Mouse (Mus musculus) midbrain, embryonic 11.5 days (tissue): Measurements from ENCODE around the gene Plch1. TPM values are rescaled to one million over a fixed set of nuclear protein-coding genes. Genes with fewer than 3 reads are reported as not detected.

ENCODE experiments used
- ATAC-seq: fragments of 200-750 bp; cut with Nextera tagmentation; 2 replicates; pipeline ENCODE4 v1.8.0; 2017; ENCODE audit warnings: moderate TSS enrichment, moderate library complexity; ENCODE audit not compliant: low FRiP score
- DNase-seq: peaks from one replicate; pipeline ENCODE4 v3.0.0; 2015; ENCODE audit warnings: low spot score; ENCODE audit errors: missing footprints
- H3K27ac ChIP-seq: fragments of 300-500 bp; sonication (generic); 2 replicates; pipeline ENCODE4 v1.5.1; 2014; ENCODE audit warnings: low read depth, low read length
- H3K27me3 ChIP-seq: fragments of 300-500 bp; sonication (generic); 2 replicates; pipeline ENCODE4 v1.6.1; 2014; ENCODE audit warnings: mild to moderate bottlenecking, low read length, moderate library complexity, mixed read lengths; ENCODE audit not compliant: control insufficient read depth, insufficient read depth
- H3K36me3 ChIP-seq: fragments of 300-500 bp; sonication (generic); 2 replicates; pipeline ENCODE4 v1.6.1; 2014; ENCODE audit warnings: mild to moderate bottlenecking, low read length, moderate library complexity, mixed read lengths; ENCODE audit not compliant: control insufficient read depth, insufficient read depth
- H3K4me1 ChIP-seq: fragments of 300-500 bp; sonication (generic); 2 replicates; pipeline ENCODE4 v1.6.1; 2014; ENCODE audit warnings: low read length; ENCODE audit not compliant: control insufficient read depth, insufficient read depth
- H3K4me2 ChIP-seq: fragments of 300-500 bp; sonication (generic); 2 replicates; pipeline ENCODE4 v1.6.1; 2014; ENCODE audit warnings: mild to moderate bottlenecking, moderate library complexity
- H3K4me3 ChIP-seq: fragments of 300-500 bp; sonication (generic); 2 replicates; pipeline ENCODE4 v1.5.1; 2014; ENCODE audit warnings: low read depth, low read length
- H3K9ac ChIP-seq: fragments of 300-500 bp; sonication (generic); 2 replicates; pipeline ENCODE4 v1.6.1; 2014; ENCODE audit warnings: low read length
- H3K9me3 ChIP-seq: fragments of 300-500 bp; sonication (generic); 2 replicates; pipeline ENCODE4 v1.6.1; 2016; ENCODE audit warnings: low read length; ENCODE audit not compliant: control insufficient read depth
- WGBS: fragments of 180-500 bp; shearing (Covaris S2); extraction: QIAGEN DNeasy Blood & Tissue Kit; methylation state at CpG from one replicate; pipeline ENCODE4 v1.1.7; 2014; 5-methylcytosine and 5-hydroxymethylcytosine counted together
- polyA plus RNA-seq: library from polyadenylated mRNA; unstranded; fragments of >200 nt; fragmentation: Nextera tagmentation; extraction: Ambion mirVana; gene quantifications from 2 replicates; pipeline ENCODE4 v1.2.1, GENCODE M21; 2014

The Plch1 gene
- polyA plus RNA-seq, 1 experiment from 2014 or later: 38.7 TPM

DNA sequence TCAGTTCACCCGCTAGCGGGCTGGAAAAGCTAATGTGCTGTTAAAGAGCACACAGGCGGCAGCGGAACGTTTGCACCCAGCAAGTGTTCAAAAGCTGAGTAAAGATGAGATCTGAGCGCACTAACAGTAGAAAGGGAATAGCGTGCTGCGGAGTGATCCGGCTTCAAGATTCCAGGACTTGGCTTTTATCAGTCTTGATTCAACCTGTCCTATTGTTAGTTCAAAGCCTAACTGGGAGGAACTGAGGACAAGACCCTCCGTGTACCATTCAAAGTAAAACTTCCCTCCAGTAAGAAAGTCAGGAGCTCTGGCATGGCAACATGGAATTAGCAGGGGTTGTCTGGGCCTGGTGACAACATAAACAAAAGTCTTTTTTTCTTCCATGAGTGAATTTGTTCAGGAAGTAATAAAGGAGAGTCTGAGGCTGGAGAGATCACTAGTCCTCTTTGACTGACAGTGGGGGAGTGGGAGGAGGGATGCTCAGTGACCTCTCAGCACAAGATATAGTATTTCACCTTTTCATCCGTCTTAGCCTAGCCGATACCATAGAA, 824 bp upstream of the Plch1 start:
- WGBS: 2% methylated on average over 12 of the region's 12 CpGs
- DNase-seq: peak; percentile 94
- peaks cover 28% of the 10 kb centered on the region for H3K4me1 ChIP-seq
- peak overlapping the region; percentile 77 for H3K4me2 ChIP-seq
- H3K9me3 ChIP-seq: no peaks in the 10 kb centered on the region
- peak overlapping the region; percentile 44 for H3K9ac ChIP-seq
- no peaks in the 10 kb centered on the region for H3K27me3 ChIP-seq
- no peaks in the 10 kb centered on the region for H3K36me3 ChIP-seq
- peak; percentile 57 for ATAC-seq
- peak overlapping the region; percentile 95 for H3K27ac ChIP-seq
- H3K4me3 ChIP-seq: peak overlapping the region; percentile 81

- H3K27me3 ChIP-seq: no peaks in the 10 kb centered on the region
- H3K4me2 ChIP-seq: peak overlapping the region; percentile 77
- DNase-seq (peak; percentile 99), ATAC-seq (peak; percentile 83)
- H3K4me3 ChIP-seq: peak overlapping the region; percentile 81
- peak overlapping the region; percentile 95 for H3K27ac ChIP-seq
- H3K9ac ChIP-seq: peak overlapping the region; percentile 94
- no peaks in the 10 kb centered on the region for H3K9me3 ChIP-seq
- H3K4me1 ChIP-seq: peaks cover 28% of the 10 kb centered on the region
- under 1% methylated on average over 41 of the region's 41 CpGs for WGBS
- H3K36me3 ChIP-seq: no peaks in the 10 kb centered on the region
Observed at GRCm38 (mm10) chr3:63898581-63899308, 527 bp downstream of the Plch1 start.

GRCm38 (mm10) chr3:63897177-63897576, 2.1 kb downstream of the Plch1 start:
- Histone ChIP-seq H3K4me3 (peak overlapping the region; percentile 81; the same call in 1 of the 2 replicates), H3K27me3 (no peaks in the 10 kb centered on the region), H3K4me1 (peaks cover 28% of the 10 kb centered on the region), H3K27ac (0 out of 2 replicates have a peak overlapping the region, but pooled peaks have one; percentile 12), H3K36me3 (no peaks in the 10 kb centered on the region), H3K9ac (peak overlapping the region; percentile 31; the same call in 1 of the 2 replicates), H3K9me3 (no peaks in the 10 kb centered on the region), H3K4me2 (peak overlapping the region; percentile 77)
- ATAC-seq (no peak), DNase-seq (peak; percentile 87)
- 7% methylated on average over 1 of the region's 1 CpGs for WGBS

DNA sequence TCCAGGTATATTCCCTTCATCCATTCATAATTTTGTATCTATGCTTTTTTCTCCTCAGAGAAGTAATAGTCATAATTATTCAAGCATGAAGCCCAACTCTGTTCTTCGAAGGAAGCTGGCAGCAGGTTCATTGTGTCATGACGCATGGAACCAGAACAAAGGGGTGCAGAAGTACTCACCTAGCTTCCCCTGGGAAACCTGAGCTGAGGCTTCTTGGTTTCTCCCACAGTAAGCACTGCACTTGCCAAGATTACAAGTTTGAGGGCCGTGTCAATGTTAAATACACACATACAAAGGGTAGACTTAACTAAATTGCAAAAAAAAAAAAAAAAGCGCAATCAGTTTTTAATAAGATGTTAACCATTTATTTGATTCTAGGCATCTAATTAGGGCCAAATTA, 3.0 kb downstream of the Plch1 start:
- Histone ChIP-seq H3K9ac (no peak overlapping the region), H3K36me3 (no peaks in the 10 kb centered on the region), H3K27ac (0 out of 2 replicates have a peak overlapping the region, but pooled peaks have one; percentile 7), H3K27me3 (no peaks in the 10 kb centered on the region), H3K4me2 (peak overlapping the region; percentile 77), H3K9me3 (no peaks in the 10 kb centered on the region), H3K4me3 (no peak overlapping the region; the same call in 1 of the 2 replicates), H3K4me1 (peaks cover 22% of the 10 kb centered on the region)
- DNase-seq (peak; percentile 83), ATAC-seq (no peak)
- WGBS: 52% methylated on average over 4 of the region's 4 CpGs

DNA sequence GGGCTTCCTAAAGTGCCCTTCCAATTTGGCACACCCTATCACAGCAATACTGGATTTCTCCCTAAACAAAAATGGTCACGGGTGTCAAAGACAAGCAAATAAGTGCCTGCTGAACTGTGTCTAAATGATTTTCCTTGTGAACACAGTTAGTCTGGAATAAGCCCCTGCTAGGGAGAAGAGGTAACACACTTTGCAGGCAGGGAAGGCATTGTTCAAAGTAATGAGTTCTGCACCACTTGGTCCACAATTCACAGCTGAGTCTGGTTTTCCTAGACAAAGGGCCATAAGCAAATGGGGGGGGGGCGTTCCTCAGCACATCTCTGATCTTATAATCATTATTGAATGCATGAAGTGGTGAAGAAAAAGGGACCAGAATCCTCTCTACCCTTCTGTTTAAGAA, 3.5 kb downstream of the Plch1 start:
- ATAC-seq (no peak; the same call in 1 of the 2 replicates), DNase-seq (peak; percentile 82)
- peaks cover 19% of the 10 kb centered on the region for H3K4me1 ChIP-seq
- peak overlapping the region; percentile 77 for H3K4me2 ChIP-seq
- no peaks in the 10 kb centered on the region for H3K27me3 ChIP-seq
- H3K4me3 ChIP-seq: no peak overlapping the region
- no peaks in the 10 kb centered on the region for H3K9me3 ChIP-seq
- no peak overlapping the region for H3K27ac ChIP-seq
- WGBS: 13% methylated on average over 2 of the region's 2 CpGs
- no peak overlapping the region for H3K9ac ChIP-seq
- no peaks in the 10 kb centered on the region for H3K36me3 ChIP-seq

DNA sequence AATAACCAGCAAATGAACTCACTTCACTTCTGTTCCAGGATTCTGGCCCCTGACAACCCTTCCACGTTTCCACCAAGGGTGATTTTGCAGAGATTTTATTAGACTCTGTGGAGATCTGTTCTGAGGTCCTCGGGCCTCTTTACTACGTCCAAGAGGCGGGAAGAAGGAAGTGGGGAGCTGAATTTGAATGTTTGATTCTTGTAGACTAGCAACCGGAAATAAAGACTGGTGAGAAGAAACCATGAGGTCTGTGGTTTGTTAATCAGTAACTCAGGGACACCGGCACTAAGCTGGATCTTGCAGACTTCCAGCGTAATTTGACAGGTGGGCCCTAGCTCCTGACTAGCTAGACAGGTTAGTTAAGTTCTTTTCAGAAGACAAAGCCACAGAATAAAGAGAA, 5.6 kb downstream of the Plch1 start:
- ATAC-seq (no peak), DNase-seq (peak; percentile 80)
- Histone ChIP-seq H3K9me3 (no peaks in the 10 kb centered on the region), H3K4me1 (peaks cover 17% of the 10 kb centered on the region), H3K27ac (no peak overlapping the region), H3K36me3 (no peaks in the 10 kb centered on the region), H3K4me2 (no peak overlapping the region), H3K9ac (no peak overlapping the region), H3K4me3 (no peak overlapping the region), H3K27me3 (no peaks in the 10 kb centered on the region)
- 68% methylated on average over 7 of the region's 7 CpGs for WGBS

DNA sequence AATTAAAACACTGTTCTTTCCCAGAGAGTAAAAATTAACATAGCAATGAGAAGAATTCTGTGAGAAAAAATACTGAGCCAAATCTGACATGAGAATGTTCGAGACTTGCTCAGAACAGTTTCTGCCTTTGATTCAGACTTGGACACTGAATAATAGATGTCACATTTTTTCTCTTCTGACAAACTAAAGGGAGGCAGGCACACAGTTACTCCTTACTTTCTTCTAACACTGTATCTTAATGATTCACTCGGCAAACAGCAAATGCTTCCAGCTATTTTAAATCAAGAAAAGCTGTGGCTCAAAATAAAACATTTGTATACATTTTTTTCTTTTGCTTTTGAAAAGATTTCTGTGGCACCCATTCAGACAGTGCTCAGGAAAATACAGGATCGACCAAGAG, 7.1 kb downstream of the Plch1 start:
- no peak for DNase-seq
- Histone ChIP-seq H3K4me1 (peaks cover 12% of the 10 kb centered on the region), H3K27ac (no peak overlapping the region), H3K36me3 (no peaks in the 10 kb centered on the region; the same call in 1 of the 2 replicates), H3K9ac (no peak overlapping the region), H3K27me3 (no peaks in the 10 kb centered on the region), H3K4me3 (no peak overlapping the region), H3K9me3 (no peaks in the 10 kb centered on the region), H3K4me2 (no peak overlapping the region)
- WGBS: 80% methylated on average over 3 of the region's 3 CpGs
- no peak for ATAC-seq

DNA sequence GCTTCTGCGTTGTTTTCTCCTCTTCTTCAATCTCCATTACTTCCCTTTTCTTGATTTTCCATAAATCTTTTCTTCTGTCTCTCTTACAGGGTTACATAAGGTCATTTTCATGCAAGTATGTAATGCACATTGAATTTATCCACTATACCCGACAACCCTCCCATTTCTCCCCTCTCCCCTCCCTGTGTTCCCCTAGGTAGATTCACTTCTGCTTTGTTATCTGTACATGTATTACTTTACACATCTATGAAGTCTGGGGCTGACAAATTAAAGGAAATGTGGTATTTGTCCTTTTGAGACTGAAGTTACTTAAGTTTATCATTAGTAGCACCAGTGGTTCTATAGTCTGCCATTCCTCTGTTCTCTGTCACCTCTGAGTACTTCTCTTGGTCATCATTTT, 18.2 kb downstream of the Plch1 start:
- peaks cover 10% of the 10 kb centered on the region for H3K4me1 ChIP-seq
- no peaks in the 10 kb centered on the region for H3K27me3 ChIP-seq
- H3K9ac ChIP-seq: no peak overlapping the region
- no peak overlapping the region for H3K4me2 ChIP-seq
- peaks cover 6% of the 10 kb centered on the region; the same call in 1 of the 2 replicates for H3K9me3 ChIP-seq
- peaks cover 8% of the 10 kb centered on the region; the same call in 1 of the 2 replicates for H3K36me3 ChIP-seq
- no peak for DNase-seq
- no peak overlapping the region for H3K27ac ChIP-seq
- H3K4me3 ChIP-seq: no peak overlapping the region
- no peak for ATAC-seq
- WGBS: 86% methylated on average over 2 of the region's 2 CpGs

DNA sequence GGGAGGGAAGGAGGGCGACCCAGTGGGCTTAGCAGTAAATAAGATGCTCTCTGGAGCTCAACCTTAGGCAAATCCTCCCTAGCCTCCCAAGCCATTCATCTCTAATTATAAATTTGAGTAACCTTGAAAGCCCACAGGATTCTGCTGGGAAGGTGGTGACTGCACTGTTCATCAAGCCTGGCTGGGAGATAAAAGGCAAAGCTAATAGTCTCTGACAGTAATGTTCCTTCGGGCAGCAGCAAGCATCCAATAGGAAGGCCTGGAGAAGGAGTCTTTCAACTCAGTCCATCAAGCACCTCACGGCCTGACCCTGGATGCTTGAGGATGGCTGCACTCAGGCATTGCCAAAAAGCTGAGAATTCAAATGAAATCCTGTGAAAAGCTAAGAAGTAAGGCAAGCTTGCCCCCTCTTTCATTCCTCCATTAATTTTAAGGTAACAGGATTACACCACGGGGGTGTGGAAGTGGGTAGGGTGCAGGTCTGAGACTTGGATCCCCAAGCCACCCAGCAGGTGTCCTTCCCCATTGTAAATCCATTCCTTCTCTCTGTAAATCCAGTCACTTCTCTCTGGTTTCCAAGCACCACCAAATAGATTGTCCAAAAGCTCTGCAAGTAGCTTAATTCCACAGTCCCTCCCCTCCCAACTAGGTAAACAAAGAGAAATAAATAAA, 20.1 kb downstream of the Plch1 start:
- WGBS: 13% methylated on average over 4 of the region's 4 CpGs

More for the DNA sequence above, 20.1 kb downstream of the Plch1 start:
- ATAC-seq: peak; percentile 86
- H3K27ac ChIP-seq: peak overlapping the region; percentile 40
- no peaks in the 10 kb centered on the region for H3K27me3 ChIP-seq
- no peaks in the 10 kb centered on the region for H3K36me3 ChIP-seq
- peak; percentile 92 for DNase-seq
- H3K9ac ChIP-seq: no peak overlapping the region
- H3K4me3 ChIP-seq: no peak overlapping the region
- H3K4me2 ChIP-seq: no peak overlapping the region
- H3K4me1 ChIP-seq: peaks cover 10% of the 10 kb centered on the region
- H3K9me3 ChIP-seq: no peaks in the 10 kb centered on the region
